Mouse (Mus musculus) kidney, postnatal 0 days (tissue): ENCODE measurements around the gene Iah1. TPM values are rescaled to one million over a fixed set of nuclear protein-coding genes. Genes with fewer than 3 reads are reported as not detected.

Source experiments
- ATAC-seq: fragments of 200-750 bp; cut with Nextera tagmentation; replicated peaks from 2 replicates; pipeline ENCODE4 v1.8.0; 2017; ENCODE audit warnings: low read depth, moderate number of reproducible peaks, moderate TSS enrichment, moderate library complexity; ENCODE audit not compliant: low FRiP score
- DNase-seq: peaks from one replicate; pipeline ENCODE4 v3.0.0-alpha.2; 2016; ENCODE audit warnings: low spot score
- H3K27ac ChIP-seq: fragments of 300-500 bp; sonication (generic); 2 replicates; pipeline ENCODE4 v1.5.1; 2014; ENCODE audit warnings: mild to moderate bottlenecking
- H3K27me3 ChIP-seq: fragments of 300-500 bp; sonication (generic); 2 replicates; pipeline ENCODE4 v1.6.1; 2014; ENCODE audit warnings: low read length, mixed read lengths; ENCODE audit not compliant: insufficient read depth
- H3K36me3 ChIP-seq: fragments of 300-500 bp; sonication (generic); 2 replicates; pipeline ENCODE4 v1.6.1; 2014; ENCODE audit warnings: low read length, mixed read lengths; ENCODE audit not compliant: insufficient read depth
- H3K4me1 ChIP-seq: fragments of 300-500 bp; sonication (generic); replicated peaks from 2 replicates; pipeline ENCODE4 v1.6.1; 2014; ENCODE audit warnings: antibody characterized with exemption, low read length, mixed read lengths; ENCODE audit not compliant: insufficient read depth
- H3K4me2 ChIP-seq: fragments of 300-500 bp; sonication (generic); 2 replicates; pipeline ENCODE4 v1.6.1; 2014; ENCODE audit warnings: mild to moderate bottlenecking, low read length, moderate library complexity, mixed read lengths
- H3K4me3 ChIP-seq: fragments of 300-500 bp; sonication (generic); replicated peaks from 2 replicates; pipeline ENCODE4 v1.5.1; 2014; ENCODE audit warnings: low read depth, low read length
- H3K9ac ChIP-seq: fragments of 300-500 bp; sonication (generic); 2 replicates; pipeline ENCODE4 v1.6.1; 2014; ENCODE audit warnings: low read depth, low read length
- H3K9me3 ChIP-seq: fragments of 300-500 bp; sonication (generic); replicated peaks from 2 replicates; pipeline ENCODE4 v1.6.1; 2016; ENCODE audit warnings: low read length, inconsistent platforms, mixed read lengths
- CTCF ChIP-seq: IDR thresholded peaks from 2 replicates; pipeline ENCODE4 v1.5.1; 2016; ENCODE audit warnings: antibody characterized with exemption, low read depth, mild to moderate bottlenecking, moderate library complexity
- WGBS: fragments of 180-500 bp; shearing (Covaris S2); extraction: QIAGEN DNeasy Blood & Tissue Kit; methylation state at CpG from one replicate; pipeline ENCODE4 v1.1.7; 2014; 5-methylcytosine and 5-hydroxymethylcytosine counted together
- polyA plus RNA-seq: library from polyadenylated mRNA; unstranded; fragments of >200 nt; fragmentation: Nextera tagmentation; extraction: Ambion mirVana; gene quantifications from 2 replicates; pipeline ENCODE4 v1.2.1, GENCODE M21; 2015

The Iah1 gene
- polyA plus RNA-seq, 1 experiment from 2014 or later, result 150 TPM

DNA sequence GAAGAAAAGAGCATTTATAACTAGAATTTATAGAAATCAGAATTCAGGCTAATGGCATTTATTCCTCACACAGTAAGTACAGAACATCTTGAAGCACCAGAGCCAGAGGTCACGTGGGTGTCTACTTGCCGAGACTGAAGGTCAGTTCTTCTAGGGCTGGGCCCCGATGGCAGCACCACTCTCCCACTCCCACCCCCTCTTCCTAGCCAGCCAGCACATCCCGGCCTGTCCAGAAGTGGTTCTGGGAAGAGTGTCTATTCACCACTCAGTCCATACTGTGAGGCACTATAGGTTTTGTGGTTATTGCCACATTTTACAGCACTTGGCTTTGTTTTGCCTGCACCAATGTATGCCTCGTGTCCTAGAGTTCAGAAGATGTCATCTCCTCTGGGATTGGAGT is 7.9 kb downstream of the Iah1 start:
- Histone ChIP-seq H3K4me1 (no peaks in the 10 kb centered on the region), H3K4me2 (no peak overlapping the region), H3K4me3 (no peak overlapping the region), H3K36me3 (peaks cover 52% of the 10 kb centered on the region), H3K9me3 (no peaks in the 10 kb centered on the region), H3K27ac (no peak overlapping the region), H3K27me3 (no peaks in the 10 kb centered on the region), H3K9ac (no peak overlapping the region)
- ATAC-seq (no peak), DNase-seq (no peak)
- 77% methylated on average over 5 of the region's 5 CpGs for WGBS
- TF ChIP-seq CTCF, result no peak

DNA sequence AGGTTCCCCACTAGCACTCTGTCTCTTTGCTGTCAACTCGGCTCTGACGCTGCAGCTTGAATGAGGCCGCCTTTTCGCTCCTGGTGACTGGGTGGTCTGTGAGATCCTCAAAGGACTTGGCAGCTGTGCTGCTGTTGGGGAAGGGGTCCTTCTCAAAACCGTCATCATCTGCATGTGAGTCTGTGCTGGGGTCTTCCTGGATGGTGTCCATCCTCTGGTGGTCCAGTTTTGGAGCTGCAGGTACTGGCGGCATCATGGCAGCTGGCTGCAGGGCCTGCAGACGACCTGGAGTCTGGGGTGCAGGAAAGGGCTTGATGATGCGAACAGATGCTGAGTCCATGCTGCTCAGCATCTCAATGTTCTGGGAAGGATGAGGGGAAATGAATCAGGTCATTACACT is 9.1 kb downstream of the Iah1 start:
- no peak overlapping the region for H3K27ac ChIP-seq
- no peaks in the 10 kb centered on the region for H3K4me1 ChIP-seq
- no peak for TF ChIP-seq CTCF
- no peak overlapping the region for H3K4me3 ChIP-seq
- no peaks in the 10 kb centered on the region for H3K9me3 ChIP-seq
- peaks cover 61% of the 10 kb centered on the region for H3K36me3 ChIP-seq
- no peak overlapping the region for H3K4me2 ChIP-seq
- H3K27me3 ChIP-seq, result no peaks in the 10 kb centered on the region
- no peak for ATAC-seq
- DNase-seq, result no peak
- WGBS, result 94% methylated on average over 8 of the region's 8 CpGs
- H3K9ac ChIP-seq, result no peak overlapping the region

DNA sequence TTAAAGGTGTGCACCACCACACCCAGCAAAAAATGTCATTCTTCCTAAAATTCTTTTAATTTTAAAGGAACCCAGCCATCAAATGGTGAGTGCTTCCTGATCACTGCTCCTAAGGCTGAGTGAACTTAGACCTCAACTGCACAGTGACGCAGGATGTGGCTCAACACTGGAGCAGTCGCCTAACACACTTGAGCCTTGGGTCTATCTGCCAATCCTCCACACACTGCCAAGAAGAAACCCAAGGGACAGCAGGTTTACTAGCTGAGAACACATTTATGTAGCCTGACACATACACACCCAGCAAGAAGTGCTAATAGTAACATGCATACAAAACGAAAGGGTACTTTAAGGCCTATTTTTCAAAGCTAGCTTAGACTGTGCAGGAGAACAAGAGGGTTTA is 10.1 kb downstream of the Iah1 start:
- 84% methylated on average over 3 of the region's 3 CpGs for whole genome bisulfite sequencing
- no peak for ATAC-seq
- H3K9ac ChIP-seq, result no peak overlapping the region
- no peaks in the 10 kb centered on the region for H3K4me1 ChIP-seq
- H3K27ac ChIP-seq, result no peak overlapping the region
- H3K27me3 ChIP-seq, result no peaks in the 10 kb centered on the region
- H3K4me3 ChIP-seq, result no peak overlapping the region
- no peak for TF ChIP-seq CTCF
- peaks cover 58% of the 10 kb centered on the region for H3K36me3 ChIP-seq
- no peak overlapping the region for H3K4me2 ChIP-seq
- no peaks in the 10 kb centered on the region for H3K9me3 ChIP-seq
- no peak for DNase-seq

DNA sequence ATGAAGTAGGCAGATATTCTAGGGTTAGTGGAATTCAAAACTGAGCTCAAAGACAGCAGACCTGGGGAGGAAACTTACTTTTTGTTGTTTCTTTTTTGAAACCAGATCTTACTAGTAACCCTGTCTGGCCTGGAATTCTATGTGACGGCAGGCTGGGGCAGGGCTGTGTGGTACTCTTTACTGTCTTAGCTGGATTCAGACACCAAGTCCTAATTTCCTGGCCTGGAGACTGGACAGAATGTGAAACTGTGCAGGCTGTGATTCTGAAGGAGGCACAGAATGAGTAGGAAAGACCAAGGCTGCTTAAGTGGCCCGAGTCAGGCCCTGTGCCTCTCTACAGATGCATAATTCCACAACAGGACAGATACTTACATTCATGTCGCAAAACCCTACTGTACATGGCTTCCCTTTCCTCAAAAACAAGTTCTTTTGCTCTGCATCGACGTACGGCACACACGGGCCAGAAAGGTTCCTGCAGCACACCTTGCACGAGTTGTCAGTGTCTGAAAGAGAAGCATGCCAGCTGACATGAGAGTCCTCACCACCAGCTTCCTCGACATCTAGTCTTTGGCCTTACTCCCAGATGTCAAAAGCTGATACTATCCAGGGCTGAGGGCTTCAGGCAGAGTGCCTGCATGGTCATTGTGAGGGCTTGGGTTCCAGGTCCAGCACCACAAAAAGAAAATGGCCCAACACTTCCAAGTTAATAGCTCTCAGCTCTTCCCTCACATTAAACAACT is 13.6 kb downstream of the Iah1 start:
- Histone ChIP-seq H3K9ac (no peak overlapping the region), H3K4me2 (no peak overlapping the region), H3K9me3 (no peaks in the 10 kb centered on the region), H3K36me3 (peaks cover 63% of the 10 kb centered on the region), H3K4me3 (no peak overlapping the region), H3K4me1 (no peaks in the 10 kb centered on the region), H3K27ac (no peak overlapping the region), H3K27me3 (no peaks in the 10 kb centered on the region)
- DNase-seq (no peak), ATAC-seq (no peak)
- 85% methylated on average over 9 of the region's 9 CpGs for WGBS
- no peak for TF ChIP-seq CTCF

DNA sequence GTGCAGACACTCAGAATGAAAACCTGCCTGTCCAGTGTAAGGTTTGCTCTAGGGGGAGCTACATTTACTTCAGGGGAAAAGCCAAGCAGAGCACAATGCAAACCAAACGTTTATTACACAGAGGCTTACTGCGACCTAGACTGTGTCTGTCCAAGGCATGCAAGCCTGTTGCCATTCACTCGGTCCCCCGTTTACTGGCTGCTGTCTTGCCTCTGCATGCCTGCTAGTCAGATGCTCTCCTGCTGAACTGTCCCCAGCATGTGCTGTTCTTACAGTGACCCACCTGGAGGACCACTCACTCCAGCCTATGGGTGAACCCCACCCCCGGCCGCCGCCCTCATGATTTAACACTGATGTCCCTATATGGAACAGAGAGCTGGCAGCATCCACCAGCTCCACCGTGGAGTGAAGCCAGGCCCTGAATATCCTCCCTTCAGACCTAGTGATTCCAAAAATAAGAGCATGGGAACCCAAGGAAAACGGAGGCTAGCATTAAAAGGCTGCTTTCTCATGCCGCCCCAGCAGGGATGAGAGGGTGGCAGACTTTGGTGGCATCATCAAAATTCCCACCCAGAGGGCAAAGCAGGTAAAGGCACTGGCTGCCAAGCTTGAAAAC is 14.9 kb downstream of the Iah1 start:
- no peak overlapping the region for H3K27ac ChIP-seq
- H3K36me3 ChIP-seq, result peaks cover 58% of the 10 kb centered on the region
- DNase-seq (no peak), ATAC-seq (no peak)
- H3K4me1 ChIP-seq, result no peaks in the 10 kb centered on the region
- H3K9me3 ChIP-seq, result no peaks in the 10 kb centered on the region
- peak; percentile 16; the same call in 1 of the 2 replicates for TF ChIP-seq CTCF
- H3K9ac ChIP-seq, result no peak overlapping the region
- no peak overlapping the region for H3K4me2 ChIP-seq
- WGBS, result 80% methylated on average over 10 of the region's 10 CpGs
- no peak overlapping the region for H3K4me3 ChIP-seq
- H3K27me3 ChIP-seq, result no peaks in the 10 kb centered on the region

DNA sequence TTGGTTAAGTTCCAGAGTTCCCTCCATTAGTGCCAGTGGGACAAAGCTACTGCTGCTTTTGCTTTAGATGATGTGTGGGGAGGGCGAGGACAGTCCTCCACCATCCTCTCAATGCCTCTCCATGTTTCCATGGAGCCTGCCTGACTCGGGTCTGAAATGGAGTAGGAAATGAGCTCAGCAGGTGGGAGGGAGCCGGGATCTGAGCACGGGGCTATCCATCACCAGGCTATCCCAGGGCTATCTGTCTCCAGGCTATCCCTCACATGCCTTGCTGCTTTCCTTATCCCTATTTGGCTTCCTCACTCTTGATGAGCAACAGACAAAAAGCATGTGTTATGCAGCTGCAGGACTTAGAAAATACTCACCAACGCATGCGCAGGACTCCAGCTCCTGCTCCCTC is 15.5 kb downstream of the Iah1 start:
- no peak for ATAC-seq
- no peak overlapping the region for H3K4me3 ChIP-seq
- peaks cover 53% of the 10 kb centered on the region for H3K36me3 ChIP-seq
- no peak overlapping the region for H3K9ac ChIP-seq
- no peaks in the 10 kb centered on the region for H3K4me1 ChIP-seq
- 83% methylated on average over 6 of the region's 6 CpGs for WGBS
- H3K27ac ChIP-seq, result no peak overlapping the region
- DNase-seq, result no peak
- TF ChIP-seq CTCF, result no peak
- H3K9me3 ChIP-seq, result no peaks in the 10 kb centered on the region
- H3K4me2 ChIP-seq, result no peak overlapping the region
- H3K27me3 ChIP-seq, result no peaks in the 10 kb centered on the region

DNA sequence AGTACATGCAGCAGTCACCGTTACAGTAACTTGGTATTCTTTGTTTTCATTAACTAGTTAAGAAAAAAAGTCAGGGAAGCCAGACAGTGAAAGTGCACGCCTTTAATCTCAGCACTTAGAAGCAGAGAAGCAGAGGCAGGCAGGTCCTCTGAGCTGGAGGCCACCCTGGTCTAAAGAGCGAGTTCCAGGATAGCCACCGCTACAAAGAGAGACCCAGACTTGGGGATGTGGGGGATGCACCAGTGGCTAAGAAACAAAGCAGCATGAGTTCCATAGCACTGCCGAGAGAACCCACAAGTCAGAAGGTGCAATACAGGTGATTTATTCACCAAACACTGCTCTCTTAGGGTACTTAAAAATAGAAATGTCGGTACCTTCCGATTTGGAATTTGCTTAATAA is 16.8 kb downstream of the Iah1 start:
- ATAC-seq, result no peak
- Histone ChIP-seq H3K4me1 (no peaks in the 10 kb centered on the region), H3K9me3 (no peaks in the 10 kb centered on the region), H3K27me3 (no peaks in the 10 kb centered on the region), H3K4me3 (no peak overlapping the region), H3K4me2 (no peak overlapping the region), H3K36me3 (peaks cover 44% of the 10 kb centered on the region), H3K27ac (no peak overlapping the region), H3K9ac (no peak overlapping the region)
- no peak for TF ChIP-seq CTCF
- no peak for DNase-seq
- WGBS, result 89% methylated on average over 7 of the region's 7 CpGs
